Mouse (Mus musculus) ES-E14 (cell line): ENCODE measurements around the gene Barx1. TPM values are rescaled to one million over a fixed set of nuclear protein-coding genes. Genes with fewer than 3 reads are reported as not detected.

Source experiments
- DNase-seq: peaks from one replicate; pipeline ENCODE4 v3.0.0-alpha.2; 2013; ENCODE audit warnings: low read depth, low spot score
- H3K27ac ChIP-seq: 2 replicates; pipeline ENCODE4 v1.5.1; 2012; ENCODE audit warnings: low read depth, mild to moderate bottlenecking, low read length, moderate library complexity, mixed read lengths; ENCODE audit not compliant: poor library complexity, insufficient read depth, severe bottlenecking
- H3K36me3 ChIP-seq: 2 replicates; pipeline ENCODE4 v1.6.1; 2012; ENCODE audit warnings: mild to moderate bottlenecking, low read length, moderate library complexity, mixed read lengths; ENCODE audit not compliant: control insufficient read depth, poor library complexity, insufficient read depth, severe bottlenecking
- H3K4me1 ChIP-seq, 2 experiments: fragments of 150-350 bp in 1 of 2; sonication (generic) in 1 of 2; 2 replicates each; pipeline ENCODE4 v1.6.1; 2012; ENCODE audit warnings: low read length in 2 of 2, mild to moderate bottlenecking in 1 of 2, mixed read lengths in 1 of 2; ENCODE audit not compliant: control insufficient read depth in 2 of 2, insufficient read depth in 2 of 2, poor library complexity in 1 of 2
- H3K4me3 ChIP-seq, 2 experiments: fragments of 150-350 bp in 1 of 2; sonication (generic) in 1 of 2; 2 replicates each; pipeline ENCODE4 v1.5.1; 2012; ENCODE audit warnings: low read length in 2 of 2, low read depth in 1 of 2, mild to moderate bottlenecking in 1 of 2, mixed read lengths in 1 of 2; ENCODE audit not compliant: insufficient read depth in 1 of 2, poor library complexity in 1 of 2, severe bottlenecking in 1 of 2
- H3K9ac ChIP-seq: 2 replicates; pipeline ENCODE4 v1.6.1; 2012; ENCODE audit warnings: low read depth, mild to moderate bottlenecking, low read length, mixed read lengths; ENCODE audit not compliant: poor library complexity, insufficient read depth, severe bottlenecking
- H3K9me3 ChIP-seq: fragments of 150-350 bp; sonication (generic); 2 replicates; pipeline ENCODE4 v1.6.1; 2012; ENCODE audit warnings: low read depth, mild to moderate bottlenecking, low read length; ENCODE audit not compliant: control insufficient read depth, insufficient read depth
- CHD2 ChIP-seq: IDR thresholded peaks from 2 replicates; pipeline ENCODE4 v1.6.1; 2014; ENCODE audit warnings: mild to moderate bottlenecking, low read depth, low read length, inconsistent platforms
- HCFC1 ChIP-seq: IDR thresholded peaks from 2 replicates; pipeline ENCODE4 v1.6.1; 2012; ENCODE audit warnings: low read length, inconsistent platforms, borderline replicate concordance; ENCODE audit not compliant: insufficient read depth
- MAFK ChIP-seq: IDR thresholded peaks from 2 replicates; pipeline ENCODE4 v1.6.1; 2014; ENCODE audit warnings: mild to moderate bottlenecking, low read depth, low read length, inconsistent platforms; ENCODE audit not compliant: insufficient read depth
- ZC3H11A ChIP-seq: IDR thresholded peaks from 2 replicates; pipeline ENCODE4 v1.6.1; 2012; ENCODE audit warnings: low read depth, mild to moderate bottlenecking, inconsistent platforms, low read length, borderline replicate concordance
- ZNF384 ChIP-seq: IDR thresholded peaks from 2 replicates; pipeline ENCODE4 v1.6.1; 2012; ENCODE audit warnings: low read depth, low read length, inconsistent platforms
- in situ Hi-C, 2 experiments: fragments of 600-800 bp; cut with MboI; formaldehyde crosslinking; loops; one replicate each; pipeline ENCODE4 v1.15.1; 2025; ENCODE audit warnings: low sequenced_read_pairs in 2 of 2, inconsistent platforms in 1 of 2; ENCODE audit not compliant: unreplicated experiment in 2 of 2
- total RNA-seq: library from RNA; depleted of rRNA; stranded (reverse); fragments of 300-350 nt; gene quantifications from 2 replicates; pipeline ENCODE4 v1.2.3, GENCODE M21; 2012

The Barx1 gene
- total RNA-seq, 1 experiment, result 2.4 TPM

- H3K9me3 ChIP-seq, result no peaks in the 10 kb centered on the region
- no peak for DNase-seq
- H3K36me3 ChIP-seq, result no peaks in the 10 kb centered on the region
- H3K4me3 ChIP-seq, result no peak overlapping the region; a peak in 1 of 4 replicates
- TF ChIP-seq MAFK, result no peak
- TF ChIP-seq HCFC1, result no peak
- no peak for TF ChIP-seq ZNF384
- TF ChIP-seq CHD2, result no peak
- no peak for TF ChIP-seq ZC3H11A
- H3K4me1 ChIP-seq, result peaks cover 0 to 4% of the 10 kb centered on the region in 2 experiments; a peak in 1 of 4 replicates
- in situ Hi-C loops, result loop anchor here in 1 of 2 experiments (25.0 kb wide), 2 partner anchors 346 to 496 kb away; no protein-coding TSS in a partner anchor
- H3K27ac ChIP-seq, result no peak overlapping the region
- H3K9ac ChIP-seq, result no peak overlapping the region
These were observed 3.1 kb downstream of the Barx1 start for GRCm38 (mm10) chr13:48665656-48666597.

- TF ChIP-seq ZC3H11A (no peak), MAFK (peak; percentile 30; the same call in 1 of the 2 replicates)
- DNase-seq, result no peak
- no peaks in the 10 kb centered on the region for H3K36me3 ChIP-seq
- no peaks in the 10 kb centered on the region for H3K9me3 ChIP-seq
- in situ Hi-C loops, result loop anchor here in 1 of 2 experiments (25.0 kb wide), 2 partner anchors 345 to 495 kb away; no protein-coding TSS in a partner anchor
- H3K27ac ChIP-seq, result no peak overlapping the region
- no peak overlapping the region for H3K9ac ChIP-seq
- H3K4me3 ChIP-seq, result no peak overlapping the region
- H3K4me1 ChIP-seq, result 0 out of 4 replicates have a peak, but pooled peaks cover 0 to 2% of the 10 kb centered on the region in 2 experiments
These were observed 4.7 kb downstream of the Barx1 start for GRCm38 (mm10) chr13:48667461-48667860.

- H3K4me1 ChIP-seq, result 0 out of 4 replicates have a peak, but pooled peaks cover 0 to 2% of the 10 kb centered on the region in 2 experiments
- no peaks in the 10 kb centered on the region for H3K36me3 ChIP-seq
- H3K9me3 ChIP-seq, result no peaks in the 10 kb centered on the region
- TF ChIP-seq ZC3H11A, result no peak
- no peak for TF ChIP-seq ZNF384
- no peak for TF ChIP-seq HCFC1
- TF ChIP-seq CHD2, result no peak
- TF ChIP-seq MAFK, result no peak
- in situ Hi-C loops, result loop anchor here in 1 of 2 experiments (25.0 kb wide), 2 partner anchors 344 to 494 kb away; no protein-coding TSS in a partner anchor
- H3K9ac ChIP-seq, result no peak overlapping the region
- no peak overlapping the region for H3K27ac ChIP-seq
- H3K4me3 ChIP-seq, result no peak overlapping the region; a peak in 1 of 4 replicates
- no peak for DNase-seq
These were observed 5.5 kb downstream of the Barx1 start for GRCm38 (mm10) chr13:48668091-48668975.

DNA sequence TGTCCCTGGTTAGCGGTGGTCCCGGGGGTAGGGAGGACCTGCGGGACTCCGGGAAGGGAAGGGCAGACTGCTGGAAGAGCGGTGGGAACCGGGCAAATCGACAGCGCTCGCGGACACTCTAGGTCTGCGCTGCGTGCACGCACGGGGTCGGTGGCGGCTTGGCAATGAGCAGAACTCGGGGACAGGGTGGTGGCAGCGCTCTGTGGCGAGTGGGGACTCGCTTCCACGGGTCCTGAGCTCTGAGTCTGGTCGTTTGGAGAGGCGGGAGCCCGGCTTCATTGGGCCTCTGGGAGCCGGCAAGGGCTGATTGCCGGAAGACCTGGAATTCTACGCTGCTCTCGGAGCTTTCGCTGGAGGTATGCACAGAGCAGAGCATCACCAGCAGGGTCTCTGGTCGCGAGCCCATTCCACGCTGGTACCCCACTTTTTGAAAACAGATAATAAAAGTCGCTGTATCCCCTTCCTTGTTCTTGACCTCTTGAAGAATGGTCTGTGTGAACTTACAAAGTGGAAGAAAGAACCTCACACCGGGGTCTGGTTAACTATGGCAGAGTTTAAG lies 6.3 kb downstream of the Barx1 start:
- H3K27ac ChIP-seq, result no peak overlapping the region
- no peaks in the 10 kb centered on the region for H3K36me3 ChIP-seq
- no peaks in the 10 kb centered on the region for H3K9me3 ChIP-seq
- H3K4me3 ChIP-seq, result no peak overlapping the region; a peak in 1 of 4 replicates
- no peak for DNase-seq
- H3K9ac ChIP-seq, result no peak overlapping the region
- no peak for TF ChIP-seq ZNF384
- TF ChIP-seq ZC3H11A, result no peak
- TF ChIP-seq MAFK, result no peak
- TF ChIP-seq CHD2, result no peak
- TF ChIP-seq HCFC1, result no peak
- in situ Hi-C loops, result loop anchor here in 1 of 2 experiments (25.0 kb wide), 2 partner anchors 343 to 493 kb away; no protein-coding TSS in a partner anchor
- H3K4me1 ChIP-seq, result 0 out of 4 replicates have a peak, but pooled peaks cover 0 to 2% of the 10 kb centered on the region in 2 experiments
